Mouse (Mus musculus) spleen, adult 12 weeks (tissue): ENCODE measurements around the gene Nradd.
A peak's percentile ranks its signal among the peaks of the same experiment; 100 is the strongest.

Source experiments
- DNase-seq: peaks from one replicate; pipeline ENCODE4 v3.0.0; 2022; ENCODE audit warnings: low spot score

Gene Nradd

GRCm38 (mm10) chr9:110652963-110653654 lies 28.9 kb upstream of the Nradd start:
- no peak for DNase-seq

- no peak for DNase-seq
These were observed 27.9 kb upstream of the Nradd start for GRCm38 (mm10) chr9:110651931-110652722.

GRCm38 (mm10) chr9:110649775-110650174 lies 25.5 kb upstream of the Nradd start:
- DNase-seq = no peak

- peak; percentile 22 for DNase-seq
These were observed 21.0 kb upstream of the Nradd start for GRCm38 (mm10) chr9:110645219-110645618.

- DNase-seq = no peak
These were observed 20.0 kb upstream of the Nradd start for GRCm38 (mm10) chr9:110644295-110644694.

GRCm38 (mm10) chr9:110643787-110644186 lies 19.5 kb upstream of the Nradd start:
- no peak for DNase-seq

- no peak for DNase-seq
These were observed 18.7 kb upstream of the Nradd start for GRCm38 (mm10) chr9:110642812-110643524.

GRCm38 (mm10) chr9:110641006-110641405 lies 16.8 kb upstream of the Nradd start:
- DNase-seq = no peak

GRCm38 (mm10) chr9:110638611-110639021 lies 14.4 kb upstream of the Nradd start:
- DNase-seq = no peak

GRCm38 (mm10) chr9:110635225-110635624 lies 11.0 kb upstream of the Nradd start:
- peak; percentile 71 for DNase-seq

GRCm38 (mm10) chr9:110633882-110634281 lies 9.6 kb upstream of the Nradd start:
- no peak for DNase-seq

GRCm38 (mm10) chr9:110632671-110633070 lies 8.4 kb upstream of the Nradd start:
- no peak for DNase-seq

- DNase-seq = no peak
These were observed 7.5 kb upstream of the Nradd start for GRCm38 (mm10) chr9:110631651-110632275.

- no peak for DNase-seq
These were observed 6.9 kb upstream of the Nradd start for GRCm38 (mm10) chr9:110631191-110631590.

GRCm38 (mm10) chr9:110630171-110630570 lies 5.9 kb upstream of the Nradd start:
- no peak for DNase-seq

GRCm38 (mm10) chr9:110625350-110625908 lies 1.2 kb upstream of the Nradd start:
- DNase-seq = no peak

GRCm38 (mm10) chr9:110623416-110624195 lies 646 bp downstream of the Nradd start:
- DNase-seq = no peak

- DNase-seq = no peak
These were observed 1.5 kb downstream of the Nradd start for GRCm38 (mm10) chr9:110622621-110623219.

GRCm38 (mm10) chr9:110620685-110621084 lies 3.6 kb downstream of the Nradd start:
- no peak for DNase-seq

- no peak for DNase-seq
These were observed 4.1 kb downstream of the Nradd start for GRCm38 (mm10) chr9:110620180-110620579.

GRCm38 (mm10) chr9:110617081-110617480 lies 7.2 kb downstream of the Nradd start:
- no peak for DNase-seq
